Mouse (Mus musculus) liver, embryonic 15.5 days (tissue): ENCODE measurements at regions not wholly inside any gene's neighbourhood (a gene's known extent, or its start where the extent isn't known, plus 50 kb on each side); places are given as distances from the start of the nearest gene placed in this dataset.

Experiments used
- ATAC-seq: fragments of 200-750 bp; cut with Nextera tagmentation; 2 replicates; pipeline ENCODE4 v1.8.0; 2017; ENCODE audit warnings: moderate number of reproducible peaks, mild to moderate bottlenecking, moderate library complexity; ENCODE audit not compliant: insufficient read depth
- H3K27ac ChIP-seq: fragments of 300-500 bp; sonication (generic); replicated peaks from 2 replicates; pipeline ENCODE4 v1.5.1; 2015; ENCODE audit warnings: mild to moderate bottlenecking, inconsistent platforms
- H3K27me3 ChIP-seq: fragments of 300-500 bp; sonication (generic); 2 replicates; pipeline ENCODE4 v1.6.1; 2015; ENCODE audit warnings: mild to moderate bottlenecking, inconsistent platforms
- H3K36me3 ChIP-seq: fragments of 300-500 bp; sonication (generic); replicated peaks from 2 replicates; pipeline ENCODE4 v1.6.1; 2015; ENCODE audit warnings: moderate library complexity, mild to moderate bottlenecking, inconsistent platforms
- H3K4me1 ChIP-seq: fragments of 300-500 bp; sonication (generic); replicated peaks from 2 replicates; pipeline ENCODE4 v1.6.1; 2015; ENCODE audit warnings: inconsistent platforms
- H3K4me2 ChIP-seq: fragments of 300-500 bp; sonication (generic); 2 replicates; pipeline ENCODE4 v1.6.1; 2015; ENCODE audit warnings: moderate library complexity, mild to moderate bottlenecking, inconsistent platforms
- H3K4me3 ChIP-seq: fragments of 300-500 bp; sonication (generic); replicated peaks from 2 replicates; pipeline ENCODE4 v1.5.1; 2015; ENCODE audit warnings: mild to moderate bottlenecking, inconsistent platforms
- H3K9ac ChIP-seq: fragments of 300-500 bp; sonication (generic); 2 replicates; pipeline ENCODE4 v1.6.1; 2015; ENCODE audit warnings: moderate library complexity, mild to moderate bottlenecking, inconsistent platforms
- H3K9me3 ChIP-seq: fragments of 300-500 bp; sonication (generic); replicated peaks from 2 replicates; pipeline ENCODE4 v1.6.1; 2016; ENCODE audit warnings: inconsistent platforms
- WGBS: fragments of 180-500 bp; shearing (Covaris S2); methylation state at CpG from one replicate; pipeline ENCODE4 v1.1.7; 2015; ENCODE audit warnings: mixed read lengths; ENCODE audit not compliant: insufficient replicate concordance; 5-methylcytosine and 5-hydroxymethylcytosine counted together

GRCm38 (mm10) chr14:62196776-62197175 is 95.6 kb upstream of the Rnaseh2b start:
- H3K36me3 ChIP-seq: no peaks in the 10 kb centered on the region
- H3K27ac ChIP-seq: no peak overlapping the region
- H3K9ac ChIP-seq: no peak overlapping the region
- no peaks in the 10 kb centered on the region for H3K9me3 ChIP-seq
- no peak overlapping the region for H3K4me2 ChIP-seq
- no peaks in the 10 kb centered on the region for H3K27me3 ChIP-seq
- no peak overlapping the region for H3K4me3 ChIP-seq
- H3K4me1 ChIP-seq: no peaks in the 10 kb centered on the region
- WGBS: 28% methylated on average over 4 of the region's 4 CpGs
- no peak for ATAC-seq

- no peak overlapping the region for H3K4me3 ChIP-seq
- no peaks in the 10 kb centered on the region for H3K36me3 ChIP-seq
- no peak for ATAC-seq
- 54% methylated on average over 6 of the region's 6 CpGs for WGBS
- H3K9ac ChIP-seq: no peak overlapping the region
- H3K4me1 ChIP-seq: no peaks in the 10 kb centered on the region
- no peak overlapping the region for H3K4me2 ChIP-seq
- no peaks in the 10 kb centered on the region for H3K27me3 ChIP-seq
- no peaks in the 10 kb centered on the region for H3K9me3 ChIP-seq
- no peak overlapping the region for H3K27ac ChIP-seq
These were observed 93.8 kb upstream of the Rnaseh2b start for GRCm38 (mm10) chr14:62198476-62199190.

DNA sequence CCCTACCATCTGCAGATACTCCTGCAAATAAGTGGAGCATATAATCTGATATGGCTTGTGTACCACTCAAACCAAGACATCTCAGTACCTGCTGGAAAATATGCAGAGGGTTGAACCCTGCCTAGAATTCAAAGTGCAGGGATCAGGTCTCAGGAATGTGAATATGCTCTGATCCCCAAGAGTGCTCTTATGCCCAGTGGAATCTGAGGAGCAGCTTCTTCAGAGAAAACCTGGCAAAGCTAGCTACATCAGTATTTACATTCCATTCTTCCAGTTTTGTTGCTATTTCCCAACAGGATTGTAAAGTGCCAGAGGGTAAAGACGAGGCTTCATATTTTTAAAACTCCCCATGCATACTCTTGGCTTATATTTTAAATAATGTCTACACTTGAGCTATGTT is 77.3 kb upstream of the Rnaseh2b start:
- Histone ChIP-seq H3K4me2 (no peak overlapping the region), H3K9ac (no peak overlapping the region), H3K4me3 (no peak overlapping the region), H3K27me3 (no peaks in the 10 kb centered on the region), H3K27ac (no peak overlapping the region), H3K9me3 (no peaks in the 10 kb centered on the region), H3K4me1 (no peaks in the 10 kb centered on the region), H3K36me3 (no peaks in the 10 kb centered on the region)
- WGBS: 49% methylated on average over 1 of the region's 1 CpGs
- no peak for ATAC-seq

- no peaks in the 10 kb centered on the region for H3K9me3 ChIP-seq
- no peak for ATAC-seq
- 61% methylated on average over 1 of the region's 1 CpGs for WGBS
- H3K27ac ChIP-seq: no peak overlapping the region
- H3K4me2 ChIP-seq: no peak overlapping the region
- H3K36me3 ChIP-seq: no peaks in the 10 kb centered on the region
- no peak overlapping the region for H3K9ac ChIP-seq
- no peaks in the 10 kb centered on the region for H3K27me3 ChIP-seq
- no peaks in the 10 kb centered on the region for H3K4me1 ChIP-seq
- no peak overlapping the region for H3K4me3 ChIP-seq
These were observed 75.4 kb upstream of the Rnaseh2b start for GRCm38 (mm10) chr14:62216995-62217394.

DNA sequence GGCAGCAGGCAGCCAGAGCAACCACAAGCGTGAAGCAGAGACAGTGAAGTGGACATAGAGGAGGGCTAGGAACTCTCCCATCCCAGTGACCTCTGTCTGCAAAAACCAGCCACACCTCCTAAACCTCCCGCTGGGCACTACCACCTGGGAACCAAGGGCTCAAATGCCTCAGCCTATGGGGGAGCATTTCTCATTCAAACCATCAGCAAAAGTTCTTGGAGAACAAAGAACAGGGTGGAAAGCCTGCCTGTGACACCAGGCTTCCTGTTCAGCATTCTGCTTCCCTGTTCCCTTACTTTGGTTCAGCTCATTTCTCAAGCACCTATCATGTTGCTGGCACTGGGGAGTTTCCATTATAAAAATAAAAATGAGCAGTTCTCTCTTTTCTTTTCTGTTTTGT is 74.4 kb upstream of the Rnaseh2b start:
- no peaks in the 10 kb centered on the region for H3K27me3 ChIP-seq
- H3K27ac ChIP-seq: no peak overlapping the region
- H3K4me2 ChIP-seq: no peak overlapping the region
- H3K4me3 ChIP-seq: no peak overlapping the region
- no peaks in the 10 kb centered on the region for H3K4me1 ChIP-seq
- 54% methylated on average over 2 of the region's 2 CpGs for WGBS
- H3K9me3 ChIP-seq: no peaks in the 10 kb centered on the region
- no peak for ATAC-seq
- H3K36me3 ChIP-seq: no peaks in the 10 kb centered on the region
- no peak overlapping the region for H3K9ac ChIP-seq

DNA sequence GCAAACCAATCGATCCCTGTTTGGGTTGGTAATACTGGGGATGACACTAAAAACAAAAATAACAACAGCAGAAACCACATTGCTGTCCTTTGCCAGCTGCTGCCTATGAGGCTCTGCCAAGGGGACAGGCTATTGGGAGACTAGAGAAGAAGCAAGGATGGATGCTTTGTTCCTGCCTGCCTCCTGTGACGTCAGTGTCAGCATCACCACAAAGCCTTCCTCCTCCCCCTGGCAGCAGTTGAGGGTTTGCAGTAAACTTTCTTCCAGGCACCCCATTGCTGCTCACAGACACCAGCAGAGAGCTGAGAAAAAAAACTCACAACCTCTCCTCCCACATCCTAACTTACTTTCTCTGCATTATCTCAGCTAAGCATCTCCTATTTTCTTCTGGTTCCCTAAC is 73.7 kb upstream of the Rnaseh2b start:
- WGBS: 43% methylated on average over 2 of the region's 2 CpGs
- Histone ChIP-seq H3K9ac (no peak overlapping the region), H3K27ac (no peak overlapping the region)

GRCm38 (mm10) chr14:62220770-62221169 is 71.6 kb upstream of the Rnaseh2b start:
- Histone ChIP-seq H3K36me3 (no peaks in the 10 kb centered on the region), H3K9me3 (no peaks in the 10 kb centered on the region), H3K27me3 (no peaks in the 10 kb centered on the region), H3K27ac (no peak overlapping the region), H3K4me1 (no peaks in the 10 kb centered on the region), H3K9ac (no peak overlapping the region), H3K4me2 (no peak overlapping the region), H3K4me3 (no peak overlapping the region)
- ATAC-seq: no peak
- 63% methylated on average over 4 of the region's 4 CpGs for WGBS

More for the DNA sequence above, 73.7 kb upstream of the Rnaseh2b start:
- no peak for ATAC-seq
- Histone ChIP-seq H3K27me3 (no peaks in the 10 kb centered on the region), H3K4me1 (no peaks in the 10 kb centered on the region), H3K4me3 (no peak overlapping the region), H3K9me3 (no peaks in the 10 kb centered on the region), H3K4me2 (no peak overlapping the region), H3K36me3 (no peaks in the 10 kb centered on the region)
